Mouse (Mus musculus): ENCODE results near the gene Ryk. TPM values are rescaled to one million over a fixed set of nuclear protein-coding genes. Genes with fewer than 3 reads are reported as not detected.
A peak's percentile ranks its signal among the peaks of the same experiment; 100 is the strongest.

Gene Ryk
- polyA plus RNA-seq, 1 experiment from 2014 or later: 22.8 TPM

- Histone ChIP-seq H3K9me3 (no peaks in the 10 kb centered on the region), H3K4me1 (peaks cover 39% of the 10 kb centered on the region), H3K4me3 (peak overlapping the region; percentile 93), H3K36me3 (no peaks in the 10 kb centered on the region), H3K4me2 (replicated peaks) (peak overlapping the region; percentile 74), H3K9ac (peak overlapping the region; percentile 98), H3K27me3 (no peaks in the 10 kb centered on the region), H3K27ac (no peak overlapping the region)
- no peak for ATAC-seq (ENCODE audit: insufficient number of reproducible peaks, insufficient read depth, low FRiP score, low TSS enrichment)
- WGBS: 47% methylated on average over 9 of the region's 9 CpGs
Observed at GRCm38 (mm10) chr9:102836279-102836678, 1.6 kb downstream of the Ryk start.

- peak; percentile 53; the same call in 1 of the 2 replicates for ATAC-seq (ENCODE audit: insufficient number of reproducible peaks, insufficient read depth, low FRiP score, low TSS enrichment)
- Histone ChIP-seq H3K4me1 (peaks cover 76% of the 10 kb centered on the region), H3K9ac (no peak overlapping the region), H3K27ac (peak overlapping the region; percentile 2), H3K36me3 (no peaks in the 10 kb centered on the region), H3K4me3 (no peak overlapping the region), H3K27me3 (no peaks in the 10 kb centered on the region), H3K9me3 (no peaks in the 10 kb centered on the region), H3K4me2 (replicated peaks) (peak overlapping the region; percentile 22)
- WGBS: 20% methylated on average over 16 of the region's 16 CpGs
Observed at GRCm38 (mm10) chr9:102840792-102841778, 6.4 kb downstream of the Ryk start.

- H3K27ac ChIP-seq: no peak overlapping the region
- H3K9me3 ChIP-seq: no peaks in the 10 kb centered on the region
- 20% methylated on average over 1 of the region's 1 CpGs for WGBS
- H3K36me3 ChIP-seq: no peaks in the 10 kb centered on the region
- no peaks in the 10 kb centered on the region for H3K27me3 ChIP-seq
- no peak overlapping the region for H3K9ac ChIP-seq
- peaks cover 74% of the 10 kb centered on the region for H3K4me1 ChIP-seq
- no peak overlapping the region for H3K4me2 ChIP-seq (replicated peaks)
- ATAC-seq (ENCODE audit: insufficient number of reproducible peaks, insufficient read depth, low FRiP score, low TSS enrichment): no peak
- no peak overlapping the region for H3K4me3 ChIP-seq
Observed at GRCm38 (mm10) chr9:102841832-102842231, 7.1 kb downstream of the Ryk start.

- no peak overlapping the region for H3K4me3 ChIP-seq
Observed at GRCm38 (mm10) chr9:102842498-102842897, 7.8 kb downstream of the Ryk start.

DNA sequence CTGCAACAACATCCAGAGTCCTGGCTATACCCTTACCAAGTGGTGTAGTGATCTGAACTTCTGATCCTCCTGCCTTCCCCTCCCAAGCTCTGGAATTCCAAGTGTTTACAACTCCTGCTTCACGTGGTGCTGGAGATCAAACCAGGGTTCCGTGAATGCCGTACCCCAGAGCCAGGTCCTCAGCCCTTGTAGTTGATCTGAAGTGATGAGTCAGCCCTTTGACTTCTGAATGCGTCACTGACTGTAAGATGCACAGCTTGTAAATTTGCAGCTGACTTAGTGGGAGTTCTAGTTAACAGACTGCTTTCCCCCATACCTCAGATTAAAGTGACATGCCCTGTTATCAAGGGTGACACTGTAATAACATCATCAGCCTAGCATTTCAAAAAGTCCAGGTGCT is 8.9 kb downstream of the Ryk start:
- H3K9me3 ChIP-seq: no peaks in the 10 kb centered on the region
- H3K4me1 ChIP-seq: peaks cover 84% of the 10 kb centered on the region
- H3K27ac ChIP-seq: no peak overlapping the region
- no peak overlapping the region for H3K4me2 ChIP-seq (replicated peaks)
- 48% methylated on average over 4 of the region's 4 CpGs for WGBS
- no peak overlapping the region for H3K4me3 ChIP-seq
- no peaks in the 10 kb centered on the region for H3K27me3 ChIP-seq
- H3K36me3 ChIP-seq: no peaks in the 10 kb centered on the region
- no peak overlapping the region for H3K9ac ChIP-seq
- no peak for ATAC-seq (ENCODE audit: insufficient number of reproducible peaks, insufficient read depth, low FRiP score, low TSS enrichment)

More at GRCm38 (mm10) chr9:102842498-102842897, 7.8 kb downstream of the Ryk start:
- peak; percentile 54; the same call in 1 of the 2 replicates for ATAC-seq (ENCODE audit: insufficient number of reproducible peaks, insufficient read depth, low FRiP score, low TSS enrichment)
- Histone ChIP-seq H3K36me3 (no peaks in the 10 kb centered on the region), H3K4me1 (peaks cover 75% of the 10 kb centered on the region), H3K27me3 (no peaks in the 10 kb centered on the region), H3K4me2 (replicated peaks) (no peak overlapping the region), H3K9ac (no peak overlapping the region), H3K9me3 (no peaks in the 10 kb centered on the region), H3K27ac (no peak overlapping the region)
- 21% methylated on average over 8 of the region's 8 CpGs for WGBS

DNA sequence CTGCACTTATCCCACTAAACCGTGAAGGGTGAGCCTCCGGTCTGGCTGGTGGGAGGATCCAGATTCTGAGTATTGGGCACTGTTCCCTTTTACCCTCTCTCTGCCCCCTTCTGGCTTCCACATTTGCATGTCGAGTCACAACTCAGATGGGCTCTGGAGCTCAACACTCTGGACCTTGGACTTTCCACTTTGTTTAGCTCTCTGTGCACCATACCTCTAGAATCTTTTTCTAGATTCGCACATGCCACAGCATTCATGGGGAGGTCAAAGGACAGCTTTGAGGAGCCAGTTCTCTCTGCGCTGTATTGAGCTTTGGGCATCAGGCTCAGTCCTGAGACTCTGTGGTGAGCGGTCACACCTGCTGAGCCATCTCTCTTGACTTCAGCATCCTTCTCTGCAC is 11.1 kb downstream of the Ryk start:
- no peaks in the 10 kb centered on the region for H3K27me3 ChIP-seq
- no peak overlapping the region for H3K9ac ChIP-seq
- H3K27ac ChIP-seq: no peak overlapping the region
- H3K4me1 ChIP-seq: peaks cover 67% of the 10 kb centered on the region
- H3K36me3 ChIP-seq: no peaks in the 10 kb centered on the region
- WGBS: 75% methylated on average over 6 of the region's 6 CpGs
- H3K9me3 ChIP-seq: no peaks in the 10 kb centered on the region
- H3K4me3 ChIP-seq: no peak overlapping the region
- ATAC-seq (ENCODE audit: insufficient number of reproducible peaks, insufficient read depth, low FRiP score, low TSS enrichment): no peak
- no peak overlapping the region for H3K4me2 ChIP-seq (replicated peaks)

- WGBS: 65% methylated on average over 5 of the region's 5 CpGs
- H3K27me3 ChIP-seq: no peaks in the 10 kb centered on the region
- H3K4me1 ChIP-seq: peaks cover 62% of the 10 kb centered on the region
- H3K9me3 ChIP-seq: no peaks in the 10 kb centered on the region
- ATAC-seq (ENCODE audit: insufficient number of reproducible peaks, insufficient read depth, low FRiP score, low TSS enrichment): no peak
- H3K9ac ChIP-seq: no peak overlapping the region
- no peaks in the 10 kb centered on the region for H3K36me3 ChIP-seq
- H3K4me3 ChIP-seq: no peak overlapping the region
- no peak overlapping the region for H3K27ac ChIP-seq
- H3K4me2 ChIP-seq (replicated peaks): no peak overlapping the region
Observed at GRCm38 (mm10) chr9:102846348-102846747, 11.6 kb downstream of the Ryk start.

- H3K4me2 ChIP-seq (replicated peaks): no peak overlapping the region
- H3K27me3 ChIP-seq: no peaks in the 10 kb centered on the region
- 0 out of 2 replicates have a peak, but pooled peaks cover 6% of the 10 kb centered on the region for H3K36me3 ChIP-seq
- WGBS: 92% methylated on average over 13 of the region's 13 CpGs
- no peak overlapping the region for H3K9ac ChIP-seq
- no peak for ATAC-seq (ENCODE audit: insufficient number of reproducible peaks, insufficient read depth, low FRiP score, low TSS enrichment)
- no peak overlapping the region for H3K4me3 ChIP-seq
- peaks cover 13% of the 10 kb centered on the region for H3K4me1 ChIP-seq
- H3K9me3 ChIP-seq: no peaks in the 10 kb centered on the region
- no peak overlapping the region for H3K27ac ChIP-seq
Observed at GRCm38 (mm10) chr9:102852076-102853022, 17.6 kb downstream of the Ryk start.

GRCm38 (mm10) chr9:102857856-102858255 is 23.1 kb downstream of the Ryk start:
- whole genome bisulfite sequencing: 65% methylated on average over 2 of the region's 2 CpGs
- no peak for ATAC-seq (ENCODE audit: insufficient number of reproducible peaks, insufficient read depth, low FRiP score, low TSS enrichment)
- H3K9me3 ChIP-seq: no peaks in the 10 kb centered on the region
- no peak overlapping the region for H3K4me2 ChIP-seq (replicated peaks)
- 0 out of 2 replicates have a peak, but pooled peaks cover 6% of the 10 kb centered on the region for H3K36me3 ChIP-seq
- H3K4me1 ChIP-seq: peaks cover 17% of the 10 kb centered on the region; the same call in 1 of the 2 replicates
- H3K27me3 ChIP-seq: no peaks in the 10 kb centered on the region
- no peak overlapping the region for H3K9ac ChIP-seq
- no peak overlapping the region for H3K4me3 ChIP-seq
- peak overlapping the region; percentile 69 for H3K27ac ChIP-seq

- no peak overlapping the region for H3K4me2 ChIP-seq (replicated peaks)
- peak; percentile 72 for ATAC-seq (ENCODE audit: insufficient number of reproducible peaks, insufficient read depth, low FRiP score, low TSS enrichment)
- 67% methylated on average over 5 of the region's 5 CpGs for WGBS
Observed at GRCm38 (mm10) chr9:102858283-102858682, 23.6 kb downstream of the Ryk start.

GRCm38 (mm10) chr9:102859399-102859798 is 24.7 kb downstream of the Ryk start:
- H3K4me1 ChIP-seq: peaks cover 29% of the 10 kb centered on the region
- no peak for ATAC-seq (ENCODE audit: insufficient number of reproducible peaks, insufficient read depth, low FRiP score, low TSS enrichment)
- no peak overlapping the region for H3K9ac ChIP-seq
- no peaks in the 10 kb centered on the region for H3K27me3 ChIP-seq
- H3K9me3 ChIP-seq: no peaks in the 10 kb centered on the region
- no peak overlapping the region for H3K27ac ChIP-seq
- H3K4me3 ChIP-seq: no peak overlapping the region
- H3K4me2 ChIP-seq (replicated peaks): no peak overlapping the region
- 93% methylated on average over 5 of the region's 5 CpGs for WGBS
- 0 out of 2 replicates have a peak, but pooled peaks cover 6% of the 10 kb centered on the region for H3K36me3 ChIP-seq

More at GRCm38 (mm10) chr9:102858283-102858682, 23.6 kb downstream of the Ryk start:
- peaks cover 17% of the 10 kb centered on the region for H3K4me1 ChIP-seq
- H3K27me3 ChIP-seq: no peaks in the 10 kb centered on the region
- H3K4me3 ChIP-seq: no peak overlapping the region
- peak overlapping the region; percentile 57 for H3K27ac ChIP-seq
- 0 out of 2 replicates have a peak, but pooled peaks cover 6% of the 10 kb centered on the region for H3K36me3 ChIP-seq
- no peak overlapping the region for H3K9ac ChIP-seq
- H3K9me3 ChIP-seq: no peaks in the 10 kb centered on the region
